Mouse (Mus musculus) hindbrain, postnatal 0 days (tissue): ENCODE results near the gene Smim13. TPM values are rescaled to one million over a fixed set of nuclear protein-coding genes. Genes with fewer than 3 reads are reported as not detected.

ENCODE experiments used
- ATAC-seq: fragments of 200-750 bp; cut with Nextera tagmentation; 2 replicates; pipeline ENCODE4 v1.8.0; 2017; ENCODE audit warnings: mild to moderate bottlenecking, moderate TSS enrichment, moderate library complexity
- DNase-seq: peaks from one replicate; pipeline ENCODE4 v3.0.0-alpha.2; 2015; ENCODE audit warnings: low spot score
- H3K27ac ChIP-seq: fragments of 300-500 bp; sonication (generic); 2 replicates; pipeline ENCODE4 v1.5.1; 2014; ENCODE audit warnings: mild to moderate bottlenecking
- H3K27me3 ChIP-seq: fragments of 300-500 bp; sonication (generic); 2 replicates; pipeline ENCODE4 v1.6.1; 2014; ENCODE audit warnings: low read length, mixed read lengths; ENCODE audit not compliant: insufficient read depth
- H3K36me3 ChIP-seq: fragments of 300-500 bp; sonication (generic); 2 replicates; pipeline ENCODE4 v1.6.1; 2014; ENCODE audit warnings: low read length, mixed read lengths; ENCODE audit not compliant: insufficient read depth
- H3K4me1 ChIP-seq: fragments of 300-500 bp; sonication (generic); 2 replicates; pipeline ENCODE4 v1.6.1; 2014; ENCODE audit warnings: antibody characterized with exemption, low read length, mixed read lengths; ENCODE audit not compliant: insufficient read depth
- H3K4me2 ChIP-seq: fragments of 300-500 bp; sonication (generic); 2 replicates; pipeline ENCODE4 v1.6.1; 2014; ENCODE audit warnings: low read depth, mild to moderate bottlenecking, low read length, moderate library complexity, mixed read lengths
- H3K4me3 ChIP-seq: fragments of 300-500 bp; sonication (generic); 2 replicates; pipeline ENCODE4 v1.5.1; 2014; ENCODE audit warnings: low read length
- H3K9ac ChIP-seq: fragments of 300-500 bp; sonication (generic); replicated peaks from 2 replicates; pipeline ENCODE4 v1.6.1; 2014; ENCODE audit warnings: mild to moderate bottlenecking, low read length, moderate library complexity, mixed read lengths
- H3K9me3 ChIP-seq: fragments of 300-500 bp; sonication (generic); 2 replicates; pipeline ENCODE4 v1.6.1; 2016; ENCODE audit warnings: low read length, mixed read lengths
- CTCF ChIP-seq: IDR thresholded peaks from 2 replicates; pipeline ENCODE4 v1.5.1; 2016; ENCODE audit warnings: antibody characterized with exemption, control low read depth, low read depth
- WGBS: fragments of 180-500 bp; shearing (Covaris S2); extraction: QIAGEN DNeasy Blood & Tissue Kit; methylation state at CpG from one replicate; pipeline ENCODE4 v1.1.7; 2014; 5-methylcytosine and 5-hydroxymethylcytosine counted together
- polyA plus RNA-seq: library from polyadenylated mRNA; unstranded; fragments of >200 nt; fragmentation: Nextera tagmentation; extraction: Ambion mirVana; gene quantifications from 2 replicates; pipeline ENCODE4 v1.2.1, GENCODE M21; 2015
- total RNA-seq: library from RNA; depleted of rRNA; stranded (reverse); fragments of >200 nt; gene quantifications from 2 replicates; pipeline ENCODE4 v1.2.3, GENCODE M21; 2014

Smim13 gene
- total and polyA plus RNA-seq, 2 experiments from 2014 or later = 27.5 to 44.2 TPM

DNA sequence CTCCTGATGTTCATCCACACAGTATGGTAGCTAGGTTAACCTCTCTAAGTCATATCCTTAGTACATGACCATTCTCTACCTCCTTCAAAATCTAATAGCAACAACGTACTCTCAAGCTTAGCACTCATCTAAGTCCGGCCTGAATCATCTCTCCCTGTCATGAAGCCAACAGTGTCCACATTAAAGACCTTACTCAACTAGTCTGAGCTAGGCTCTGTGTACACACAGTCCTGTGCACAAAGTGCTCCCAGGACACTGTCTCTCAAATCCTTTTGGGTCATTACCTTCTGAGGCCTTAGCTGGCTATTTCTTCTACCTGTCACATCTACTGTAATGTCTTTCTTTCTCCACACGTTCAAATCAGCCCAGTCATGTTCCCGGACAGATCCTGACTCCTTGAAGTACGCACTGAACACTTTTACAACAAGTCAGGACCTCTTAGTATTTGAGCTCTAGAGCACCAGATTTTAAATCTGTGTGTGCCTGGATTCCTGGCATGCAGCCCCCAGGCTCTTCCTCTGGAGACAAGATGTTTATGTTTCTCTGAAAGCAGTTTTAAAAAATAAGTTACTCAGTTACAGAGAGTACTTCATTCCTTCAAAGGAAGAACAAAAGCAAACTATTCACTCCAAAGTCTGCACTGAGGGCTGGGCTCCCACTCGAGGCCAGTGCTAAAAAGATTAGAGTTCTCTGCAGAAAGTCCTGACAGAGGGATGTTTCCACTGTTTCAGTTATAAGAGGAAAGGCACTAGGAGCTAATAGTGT is 36.9 kb upstream of the Smim13 start:
- Histone ChIP-seq H3K9me3 (no peaks in the 10 kb centered on the region), H3K9ac (no peak overlapping the region), H3K36me3 (no peaks in the 10 kb centered on the region), H3K27me3 (no peaks in the 10 kb centered on the region), H3K4me1 (no peaks in the 10 kb centered on the region), H3K27ac (no peak overlapping the region), H3K4me2 (no peak overlapping the region), H3K4me3 (no peak overlapping the region)
- WGBS = 75% methylated on average over 6 of the region's 6 CpGs
- no peak for TF ChIP-seq CTCF
- DNase-seq (no peak), ATAC-seq (no peak)

DNA sequence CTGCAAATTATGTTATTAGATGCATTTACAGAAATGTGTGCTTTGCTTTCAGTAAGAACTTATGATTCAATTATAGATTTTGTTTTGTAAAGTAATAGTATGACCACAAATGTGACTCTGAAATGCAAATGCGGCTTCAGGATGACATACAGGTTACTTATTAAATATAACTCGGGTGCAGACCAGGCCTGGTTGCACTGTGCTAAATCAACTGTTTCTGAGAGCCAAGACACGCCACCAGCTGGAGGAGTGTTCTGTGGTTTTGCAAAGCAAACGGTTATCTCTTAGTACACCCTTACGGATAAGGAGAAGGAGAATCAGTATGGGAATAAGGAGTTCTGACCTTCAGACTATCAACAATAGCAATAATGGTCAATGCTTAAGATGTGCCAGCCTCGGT is 34.0 kb upstream of the Smim13 start:
- no peaks in the 10 kb centered on the region for H3K4me1 ChIP-seq
- no peak overlapping the region for H3K9ac ChIP-seq
- no peaks in the 10 kb centered on the region for H3K9me3 ChIP-seq
- no peak for DNase-seq
- no peak for TF ChIP-seq CTCF
- no peak for ATAC-seq
- H3K27me3 ChIP-seq = no peaks in the 10 kb centered on the region
- no peaks in the 10 kb centered on the region for H3K36me3 ChIP-seq
- H3K27ac ChIP-seq = no peak overlapping the region
- no peak overlapping the region for H3K4me3 ChIP-seq
- H3K4me2 ChIP-seq = no peak overlapping the region
- WGBS = 85% methylated on average over 6 of the region's 6 CpGs

GRCm38 (mm10) chr13:41216236-41216635 is 33.4 kb upstream of the Smim13 start:
- no peak for ATAC-seq

DNA sequence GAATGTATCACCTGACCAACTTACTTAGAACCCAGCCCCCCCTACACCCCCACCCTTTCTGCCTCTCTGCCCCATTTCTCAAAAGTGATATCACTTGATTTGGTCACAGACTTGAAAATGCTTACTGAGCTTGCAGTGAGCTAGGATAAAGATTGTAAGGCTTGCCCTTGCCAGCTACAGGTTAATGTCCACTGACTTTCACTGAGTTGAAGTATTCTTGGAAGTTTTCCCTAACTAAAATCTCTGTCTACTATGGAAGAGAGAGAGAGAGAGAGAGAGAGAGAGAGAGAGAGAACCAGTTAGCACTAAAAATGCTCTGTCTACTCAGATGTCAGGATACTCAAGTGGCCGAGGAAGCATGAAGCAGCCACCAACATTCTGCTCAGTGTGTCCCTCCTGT is 30.6 kb upstream of the Smim13 start:
- no peaks in the 10 kb centered on the region for H3K36me3 ChIP-seq
- WGBS = 14% methylated on average over 1 of the region's 1 CpGs
- no peaks in the 10 kb centered on the region for H3K4me1 ChIP-seq
- H3K27ac ChIP-seq = no peak overlapping the region
- H3K9ac ChIP-seq = no peak overlapping the region
- TF ChIP-seq CTCF = no peak
- peaks cover 8% of the 10 kb centered on the region; the same call in 1 of the 2 replicates for H3K9me3 ChIP-seq
- H3K4me3 ChIP-seq = peak overlapping the region; percentile 85
- ATAC-seq = no peak
- no peaks in the 10 kb centered on the region for H3K27me3 ChIP-seq
- peak overlapping the region; percentile 59 for H3K4me2 ChIP-seq
- no peak for DNase-seq

More at GRCm38 (mm10) chr13:41216236-41216635, 33.4 kb upstream of the Smim13 start:
- Histone ChIP-seq H3K9me3 (peaks cover 4% of the 10 kb centered on the region; the same call in 1 of the 2 replicates), H3K4me2 (no peak overlapping the region), H3K27ac (no peak overlapping the region), H3K4me1 (no peaks in the 10 kb centered on the region), H3K4me3 (no peak overlapping the region), H3K36me3 (no peaks in the 10 kb centered on the region), H3K27me3 (no peaks in the 10 kb centered on the region), H3K9ac (no peak overlapping the region)
- 74% methylated on average over 3 of the region's 3 CpGs for WGBS
- DNase-seq = no peak
- no peak for TF ChIP-seq CTCF

GRCm38 (mm10) chr13:41219687-41220303 is 29.8 kb upstream of the Smim13 start:
- Histone ChIP-seq H3K4me3 (peak overlapping the region; percentile 85), H3K9me3 (peaks cover 8% of the 10 kb centered on the region; the same call in 1 of the 2 replicates), H3K4me2 (peak overlapping the region; percentile 59), H3K27me3 (no peaks in the 10 kb centered on the region), H3K36me3 (no peaks in the 10 kb centered on the region), H3K4me1 (no peaks in the 10 kb centered on the region), H3K9ac (peak overlapping the region; percentile 88), H3K27ac (peak overlapping the region; percentile 78)
- TF ChIP-seq CTCF = no peak
- ATAC-seq (peak; percentile 78), DNase-seq (no peak)
- 2% methylated on average over 35 of the region's 39 CpGs for WGBS

DNA sequence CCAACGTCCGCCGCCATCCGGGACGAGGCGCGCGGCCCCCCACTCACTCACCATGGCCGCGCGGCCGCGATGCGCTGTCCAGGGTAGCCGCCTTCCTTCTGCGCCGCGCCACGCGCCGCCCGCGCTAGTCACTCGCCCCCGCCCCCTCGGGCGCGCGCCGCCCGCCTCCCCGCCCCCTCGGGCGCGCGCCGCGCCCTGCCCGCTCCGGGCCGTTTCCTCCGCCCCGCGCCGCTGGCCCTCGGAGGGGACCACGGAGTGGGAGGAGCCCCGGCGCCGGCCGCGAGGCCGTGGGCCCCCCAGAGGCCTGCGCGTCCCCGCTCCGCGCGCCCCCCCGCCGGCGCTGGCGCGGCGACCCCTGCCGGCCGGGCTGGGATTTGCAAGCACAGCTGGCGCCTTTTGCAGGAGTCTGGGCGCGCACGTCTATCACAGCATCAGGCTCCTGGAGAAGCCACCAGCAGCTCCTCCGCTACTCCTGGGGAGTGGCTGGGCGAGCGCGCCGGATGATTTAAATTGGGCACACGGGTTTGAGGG is 29.3 kb upstream of the Smim13 start, which contains the start of gene Elovl2:
Elovl2 (minus strand) TSS at position 102 of the 531 bp plus-strand sequence.
- 3% methylated on average over 34 of the region's 77 CpGs for WGBS
- peak within 1 kb of the TSS; percentile 88 for H3K9ac ChIP-seq
- no peaks in the 10 kb centered on the region for H3K4me1 ChIP-seq
- ATAC-seq (peak; percentile 96), DNase-seq (peak; percentile 92)
- H3K9me3 ChIP-seq = peaks cover 8% of the 10 kb centered on the region; the same call in 1 of the 2 replicates
- H3K27me3 ChIP-seq = no peaks in the 10 kb centered on the region
- H3K4me2 ChIP-seq = peak within 1 kb of the TSS; percentile 59
- H3K36me3 ChIP-seq = no peaks in the 10 kb centered on the region
- peak; percentile 61 for TF ChIP-seq CTCF
- peak within 1 kb of the TSS; percentile 78 for H3K27ac ChIP-seq
- peak within 1 kb of the TSS; percentile 85 for H3K4me3 ChIP-seq
